Mouse (Mus musculus) myocyte (in vitro differentiated cells): Measurements from ENCODE around the gene Gngt2. TPM values are rescaled to one million over a fixed set of nuclear protein-coding genes. Genes with fewer than 3 reads are reported as not detected.
A peak's percentile ranks its signal among the peaks of the same experiment; 100 is the strongest.

ENCODE experiments used
- H3K27me3 ChIP-seq: one replicate; pipeline ENCODE4 v1.6.1; 2011; ENCODE audit not compliant: control insufficient read depth, insufficient read depth, insufficient read length
- H3K36me3 ChIP-seq: one replicate; pipeline ENCODE4 v1.6.1; 2011; ENCODE audit not compliant: control insufficient read depth, insufficient read depth
- H3K4me2 ChIP-seq: one replicate; pipeline ENCODE4 v1.6.1; 2011; ENCODE audit warnings: low read depth, control low read depth
- H3K4me3 ChIP-seq: one replicate; pipeline ENCODE4 v1.5.1; 2011; ENCODE audit warnings: mild to moderate bottlenecking, control low read depth, moderate library complexity
- H3K79me2 ChIP-seq: one replicate; pipeline ENCODE4 v1.6.1; 2011; ENCODE audit not compliant: control insufficient read depth, insufficient read depth
- H3ac ChIP-seq: one replicate; pipeline ENCODE4 v1.6.1; 2011; ENCODE audit not compliant: control insufficient read depth, insufficient read length
- CEBPB ChIP-seq: IDR thresholded peaks from 2 replicates; pipeline ENCODE4 v1.6.1; 2011; ENCODE audit warnings: mild to moderate bottlenecking, moderate library complexity; ENCODE audit not compliant: poor library complexity, insufficient read depth, severe bottlenecking
- E2F4 ChIP-seq: IDR thresholded peaks from one replicate; pipeline ENCODE4 v1.6.1; 2011; ENCODE audit warnings: mild to moderate bottlenecking, control low read depth, moderate library complexity; ENCODE audit not compliant: insufficient read depth
- MAX ChIP-seq: IDR thresholded peaks from one replicate; pipeline ENCODE4 v1.6.1; 2011; ENCODE audit warnings: low read depth, mild to moderate bottlenecking, control low read depth
- MYOD1 ChIP-seq, 3 experiments: IDR thresholded peaks; one replicate each; pipeline ENCODE4 v1.6.1; 2011; ENCODE audit warnings: control low read depth in 2 of 3, low read depth in 2 of 3, mild to moderate bottlenecking in 2 of 3, moderate library complexity in 1 of 3; ENCODE audit not compliant: insufficient read length in 2 of 3, control insufficient read depth in 1 of 3
- MYOG ChIP-seq, 3 experiments: IDR thresholded peaks; one replicate each; pipeline ENCODE4 v1.6.1; 2011; ENCODE audit warnings: control low read depth in 2 of 3, low read depth in 2 of 3, mild to moderate bottlenecking in 2 of 3; ENCODE audit not compliant: insufficient read length in 2 of 3, control insufficient read depth in 1 of 3, insufficient read depth in 1 of 3
- POLR2A ChIP-seq: IDR thresholded peaks from one replicate; pipeline ENCODE4 v1.6.1; 2011; ENCODE audit warnings: low read depth, mild to moderate bottlenecking, control low read depth, moderate library complexity; ENCODE audit not compliant: insufficient read length
- POLR2AphosphoS2 ChIP-seq: IDR thresholded peaks from one replicate; pipeline ENCODE4 v1.6.1; 2011; ENCODE audit warnings: low read depth, control low read depth; ENCODE audit not compliant: insufficient read length
- REST ChIP-seq: IDR thresholded peaks from one replicate; pipeline ENCODE4 v1.6.1; 2011; ENCODE audit warnings: mild to moderate bottlenecking, control low read depth, moderate library complexity; ENCODE audit not compliant: insufficient read depth, insufficient read length
- SRF ChIP-seq: IDR thresholded peaks from one replicate; pipeline ENCODE4 v1.6.1; 2011; ENCODE audit warnings: low read depth; ENCODE audit not compliant: control insufficient read depth, insufficient read length
- TCF12 ChIP-seq: IDR thresholded peaks from one replicate; pipeline ENCODE4 v1.6.1; 2011; ENCODE audit warnings: mild to moderate bottlenecking, control low read depth; ENCODE audit not compliant: poor library complexity, insufficient read depth, severe bottlenecking
- TCF3 ChIP-seq: IDR thresholded peaks from one replicate; pipeline ENCODE4 v1.6.1; 2011; ENCODE audit warnings: low read depth, control low read depth; ENCODE audit not compliant: insufficient read length
- USF1 ChIP-seq: IDR thresholded peaks from one replicate; pipeline ENCODE4 v1.6.1; 2011; ENCODE audit warnings: low read depth, mild to moderate bottlenecking, control low read depth, moderate library complexity
- polyA plus RNA-seq: library from polyadenylated mRNA; unstranded; fragments of >200 nt; fragmentation: generic; extraction: Trizol; gene quantifications from one replicate; pipeline ENCODE4 v1.2.1, GENCODE M21; 2012; ENCODE audit warnings: missing spikeins

Gngt2 gene
- polyA plus RNA-seq: 1.1 TPM

- TF ChIP-seq POLR2AphosphoS2 (no peak), MYOG (IDR thresholded peaks at IDR 0.05; ENCODE audit: control insufficient read depth in 1 of 3, insufficient read depth in 1 of 3, insufficient read length in 2 of 3, low read depth in 2 of 3) (no peak), TCF3 (no peak), TCF12 (no peak), MAX (no peak), MYOD1 (IDR thresholded peaks at IDR 0.05; ENCODE audit: control insufficient read depth in 1 of 3, insufficient read length in 2 of 3, low read depth in 2 of 3) (no peak), REST (no peak), SRF (no peak), USF1 (no peak), E2F4 (no peak), CEBPB (no peak), POLR2A (no peak)
- H3ac ChIP-seq: no peak within 1 kb of the TSS
- no peaks in the 10 kb centered on the region for H3K79me2 ChIP-seq
- no peaks in the 10 kb centered on the region for H3K36me3 ChIP-seq
- H3K4me2 ChIP-seq: no peak within 1 kb of the TSS
- no peak within 1 kb of the TSS for H3K4me3 ChIP-seq
- H3K27me3 ChIP-seq: no peaks in the 10 kb centered on the region
Observed at GRCm38 (mm10) chr11:95837059-95837458, at the start of gene Gngt2. Gene Gngt2 (plus strand): TSS chr11:95837216.

- H3K4me2 ChIP-seq: no peak overlapping the region
- no peak for TF ChIP-seq TCF12
- no peak for TF ChIP-seq POLR2A
- no peak for TF ChIP-seq REST
- no peak for TF ChIP-seq E2F4
- no peak for TF ChIP-seq MYOD1 (IDR thresholded peaks at IDR 0.05; ENCODE audit: control insufficient read depth in 1 of 3, insufficient read length in 2 of 3, low read depth in 2 of 3)
- TF ChIP-seq SRF: no peak
- TF ChIP-seq POLR2AphosphoS2: no peak
- TF ChIP-seq USF1: no peak
- no peak for TF ChIP-seq MAX
- no peak for TF ChIP-seq MYOG (IDR thresholded peaks at IDR 0.05; ENCODE audit: control insufficient read depth in 1 of 3, insufficient read depth in 1 of 3, insufficient read length in 2 of 3, low read depth in 2 of 3)
- TF ChIP-seq CEBPB: no peak
- no peak overlapping the region for H3ac ChIP-seq
- no peak overlapping the region for H3K4me3 ChIP-seq
- no peaks in the 10 kb centered on the region for H3K36me3 ChIP-seq
- H3K79me2 ChIP-seq: no peaks in the 10 kb centered on the region
- H3K27me3 ChIP-seq: no peaks in the 10 kb centered on the region
Observed at GRCm38 (mm10) chr11:95789451-95789891, 47.5 kb upstream of the Gngt2 start.

GRCm38 (mm10) chr11:95791787-95792186, 45.2 kb upstream of the Gngt2 start:
- Histone ChIP-seq H3K4me2 (no peak overlapping the region), H3K4me3 (no peak overlapping the region), H3K36me3 (no peaks in the 10 kb centered on the region), H3ac (no peak overlapping the region), H3K79me2 (no peaks in the 10 kb centered on the region), H3K27me3 (no peaks in the 10 kb centered on the region)
- TF ChIP-seq MYOD1 (IDR thresholded peaks at IDR 0.05; ENCODE audit: control insufficient read depth in 1 of 3, insufficient read length in 2 of 3, low read depth in 2 of 3) (no peak), MYOG (IDR thresholded peaks at IDR 0.05; ENCODE audit: control insufficient read depth in 1 of 3, insufficient read depth in 1 of 3, insufficient read length in 2 of 3, low read depth in 2 of 3) (no peak), SRF (no peak), CEBPB (no peak), TCF12 (no peak), POLR2A (no peak), USF1 (no peak), REST (no peak), E2F4 (no peak), MAX (no peak)

GRCm38 (mm10) chr11:95792950-95793509, 44.0 kb upstream of the Gngt2 start:
- Histone ChIP-seq H3K36me3 (no peaks in the 10 kb centered on the region), H3K79me2 (no peaks in the 10 kb centered on the region), H3K27me3 (no peaks in the 10 kb centered on the region), H3ac (no peak overlapping the region), H3K4me3 (no peak overlapping the region), H3K4me2 (no peak overlapping the region)
- TF ChIP-seq REST: no peak
- TF ChIP-seq TCF12: no peak
- TF ChIP-seq MYOD1 (IDR thresholded peaks at IDR 0.05; ENCODE audit: control insufficient read depth in 1 of 3, insufficient read length in 2 of 3, low read depth in 2 of 3): no peak
- TF ChIP-seq POLR2AphosphoS2: no peak
- no peak for TF ChIP-seq CEBPB
- TF ChIP-seq MYOG (IDR thresholded peaks at IDR 0.05; ENCODE audit: control insufficient read depth in 1 of 3, insufficient read depth in 1 of 3, insufficient read length in 2 of 3, low read depth in 2 of 3): no peak
- no peak for TF ChIP-seq E2F4
- TF ChIP-seq TCF3: no peak
- TF ChIP-seq USF1: no peak
- TF ChIP-seq MAX: no peak
- no peak for TF ChIP-seq POLR2A

- no peaks in the 10 kb centered on the region for H3K36me3 ChIP-seq
- H3K4me3 ChIP-seq: no peak overlapping the region
- H3K27me3 ChIP-seq: no peaks in the 10 kb centered on the region
- no peaks in the 10 kb centered on the region for H3K79me2 ChIP-seq
- TF ChIP-seq REST (no peak), E2F4 (no peak), TCF12 (no peak), POLR2AphosphoS2 (no peak), TCF3 (no peak), SRF (no peak), USF1 (no peak), MYOG (IDR thresholded peaks at IDR 0.05; ENCODE audit: control insufficient read depth in 1 of 3, insufficient read depth in 1 of 3, insufficient read length in 2 of 3, low read depth in 2 of 3) (no peak), MAX (no peak), CEBPB (no peak), POLR2A (no peak), MYOD1 (IDR thresholded peaks at IDR 0.05; ENCODE audit: control insufficient read depth in 1 of 3, insufficient read length in 2 of 3, low read depth in 2 of 3) (no peak)
- H3ac ChIP-seq: no peak overlapping the region
- H3K4me2 ChIP-seq: peak overlapping the region; percentile 13
Observed at GRCm38 (mm10) chr11:95794201-95794600, 42.8 kb upstream of the Gngt2 start.
